Mouse (Mus musculus): ENCODE measurements at regions not wholly inside any gene's neighbourhood (a gene's known extent, or its start where the extent isn't known, plus 50 kb on each side); places are given as distances from the start of the nearest gene placed in this dataset.
"Not testable (repeated sequence)": the region's sequence is repeated elsewhere in the genome, so short reads cannot be mapped to it uniquely, and the experiment has no call there.

DNA sequence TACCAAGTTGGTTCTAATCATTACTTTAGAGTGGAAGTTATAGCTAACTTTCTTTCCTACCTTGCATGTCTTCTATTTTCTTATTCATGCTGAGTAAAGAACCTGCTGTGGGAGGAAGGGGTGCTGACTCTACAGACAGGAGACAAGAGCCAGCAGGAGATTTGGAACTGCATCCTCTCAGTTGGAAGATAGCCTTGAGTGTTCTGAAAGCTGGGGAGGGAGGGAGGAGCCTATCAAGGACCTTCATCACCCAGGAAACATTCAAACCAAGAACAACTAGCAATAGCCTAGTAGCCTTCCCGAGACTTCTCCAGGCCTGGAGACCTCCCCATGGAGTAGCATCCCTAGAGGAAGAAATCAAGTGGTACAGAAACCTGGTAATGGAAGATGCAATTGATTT is 146.1 kb upstream of the Zfp648 start:
- DNase-seq (ENCODE audit: low read depth), result no peak
- no peak for TF ChIP-seq CTCF (IDR thresholded peaks at IDR 0.05; ENCODE audit: borderline replicate concordance, extremely low read depth, insufficient read depth, insufficient read length)
- no peak for TF ChIP-seq POLR2A (IDR thresholded peaks at IDR 0.05; ENCODE audit: borderline replicate concordance, extremely low read depth, insufficient read depth, insufficient read length, poor library complexity, severe bottlenecking)

DNA sequence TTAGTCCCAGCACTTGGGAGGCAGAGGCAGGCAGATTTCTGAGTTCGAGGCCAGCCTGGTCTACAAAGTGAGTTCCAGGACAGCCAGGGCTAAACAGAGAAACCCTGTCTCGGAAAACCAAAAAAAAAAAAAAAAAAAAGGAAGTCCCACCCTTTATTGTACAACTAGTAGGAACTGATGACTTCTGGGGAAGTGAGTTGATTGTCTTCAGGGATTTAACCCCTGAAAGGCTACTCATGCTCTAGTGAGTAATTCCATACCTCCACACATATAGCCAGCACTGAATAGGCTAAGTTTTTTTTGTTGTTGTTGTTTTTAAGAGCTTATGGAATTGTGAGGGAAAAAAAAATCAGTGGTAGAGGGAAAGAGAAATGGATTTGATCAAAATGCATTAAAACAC is 139.6 kb upstream of the Zfp648 start:
- DNase-seq (ENCODE audit: low read depth), result not testable (repeated sequence)

DNA sequence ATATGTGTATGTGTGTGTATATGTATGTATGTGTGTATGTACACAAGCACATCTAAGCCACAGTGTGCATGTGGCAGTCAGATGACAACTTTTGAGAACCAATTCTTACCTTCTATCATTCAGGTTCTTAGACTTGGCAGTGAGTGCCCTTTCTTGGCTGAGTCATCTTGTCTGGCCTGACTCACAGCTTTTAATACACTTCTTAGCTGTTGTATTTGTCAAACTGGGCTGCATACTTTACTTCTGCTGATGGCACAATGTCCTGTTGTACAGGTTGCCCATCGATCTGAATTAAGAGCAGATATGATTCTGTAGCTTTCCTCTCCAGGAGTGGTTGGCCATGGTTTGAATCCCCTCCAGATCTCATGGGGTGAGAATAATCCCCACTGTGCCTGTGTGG is 139.1 kb upstream of the Zfp648 start:
- DNase-seq (ENCODE audit: low read depth), result no peak
- TF ChIP-seq POLR2A (IDR thresholded peaks at IDR 0.05; ENCODE audit: borderline replicate concordance, extremely low read depth, insufficient read depth, insufficient read length, poor library complexity, severe bottlenecking) (no peak), CTCF (IDR thresholded peaks at IDR 0.05; ENCODE audit: borderline replicate concordance, extremely low read depth, insufficient read depth, insufficient read length) (no peak)

DNA sequence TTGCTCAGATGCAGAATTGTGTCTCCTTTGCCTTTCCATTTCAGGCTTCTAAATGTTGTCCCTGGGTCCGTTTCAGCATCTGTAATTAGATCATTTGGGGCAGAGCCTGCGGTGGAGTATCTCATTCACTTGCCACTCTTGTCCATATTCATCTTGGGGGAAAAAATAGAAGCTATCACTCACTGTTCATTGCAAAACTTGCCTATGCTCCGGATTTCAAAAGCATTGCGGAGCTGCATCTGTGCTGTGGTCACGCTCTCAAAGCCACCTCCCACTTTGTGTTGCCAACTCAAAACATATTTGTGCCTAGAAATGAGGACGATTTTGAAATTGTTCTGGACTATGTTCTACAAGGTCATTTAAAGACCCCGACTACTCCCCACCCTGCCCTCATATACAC is 138.3 kb upstream of the Zfp648 start:
- DNase-seq (ENCODE audit: low read depth), result no peak

DNA sequence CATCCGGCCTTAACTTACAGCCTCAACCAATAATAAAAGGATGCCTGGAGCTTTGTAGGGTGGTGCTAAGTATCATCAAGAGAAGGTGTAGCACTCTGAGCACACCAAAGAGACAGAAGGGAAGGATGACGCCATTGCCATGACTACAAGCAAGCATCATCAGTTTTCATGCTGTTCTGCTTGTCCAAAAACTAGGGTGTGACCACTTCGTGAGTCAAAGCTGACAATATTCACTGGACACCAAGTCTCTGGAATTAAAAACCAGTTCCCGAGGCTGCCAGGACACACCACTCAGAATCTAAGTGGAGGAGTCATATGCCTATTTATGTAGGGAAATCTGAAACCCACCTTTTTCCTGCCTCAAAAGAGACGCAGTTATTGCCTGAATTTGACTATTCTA is 136.4 kb upstream of the Zfp648 start:
- no peak for DNase-seq (ENCODE audit: low read depth)
- TF ChIP-seq POLR2A (IDR thresholded peaks at IDR 0.05; ENCODE audit: borderline replicate concordance, extremely low read depth, insufficient read depth, insufficient read length, poor library complexity, severe bottlenecking) (no peak), CTCF (IDR thresholded peaks at IDR 0.05; ENCODE audit: borderline replicate concordance, extremely low read depth, insufficient read depth, insufficient read length) (no peak)

More for the DNA sequence above, 138.3 kb upstream of the Zfp648 start:
- TF ChIP-seq CTCF (IDR thresholded peaks at IDR 0.05; ENCODE audit: borderline replicate concordance, extremely low read depth, insufficient read depth, insufficient read length) (no peak), POLR2A (IDR thresholded peaks at IDR 0.05; ENCODE audit: borderline replicate concordance, extremely low read depth, insufficient read depth, insufficient read length, poor library complexity, severe bottlenecking) (no peak)

DNA sequence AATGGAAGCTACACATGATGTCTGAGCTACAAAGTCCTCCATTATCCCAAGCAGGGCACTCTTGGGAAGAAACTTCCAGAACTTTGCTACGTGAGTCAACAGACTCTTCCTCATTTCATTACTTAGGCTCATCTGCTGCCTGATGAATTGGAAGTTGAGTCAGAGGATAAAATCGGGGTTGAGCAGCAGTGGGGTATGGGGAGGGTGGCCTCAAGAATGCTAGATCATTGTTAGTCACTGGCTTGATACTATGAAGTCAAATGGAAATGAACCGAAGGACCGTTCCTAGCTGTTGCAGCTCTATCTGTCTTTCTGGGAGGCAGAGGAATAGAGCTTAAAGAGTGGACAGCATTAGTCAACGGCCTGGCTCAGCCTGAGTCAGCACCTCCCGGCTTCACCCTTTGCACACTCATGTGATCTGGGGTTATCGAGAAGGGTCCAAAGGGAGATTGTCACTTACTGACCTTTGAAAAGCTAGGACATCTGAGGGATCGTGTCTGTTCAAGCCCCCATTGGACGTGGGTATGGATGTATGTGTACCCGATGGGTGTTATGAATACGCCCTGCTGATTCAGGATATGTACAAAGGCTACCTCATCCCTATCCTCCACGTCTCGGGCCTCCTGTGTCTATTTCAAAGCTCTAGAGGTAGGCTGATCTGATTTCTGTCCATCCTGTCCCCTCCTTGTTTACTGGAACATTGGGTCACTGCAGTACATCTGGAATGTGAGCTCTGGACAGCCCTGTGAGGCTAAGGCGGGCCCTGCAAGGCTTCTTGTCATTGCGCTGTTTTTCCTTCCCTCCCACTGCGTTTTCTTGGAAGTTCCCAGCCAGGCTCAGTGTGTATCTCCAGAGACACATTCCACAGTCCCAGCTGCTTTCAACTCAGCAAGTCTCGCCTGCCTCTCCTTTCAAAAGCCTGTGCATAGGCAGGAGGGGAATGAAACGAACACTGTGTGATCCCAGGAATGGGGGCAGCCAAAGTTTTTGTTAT is 135.4 kb upstream of the Zfp648 start:
- TF ChIP-seq POLR2A (IDR thresholded peaks at IDR 0.05; ENCODE audit: borderline replicate concordance, extremely low read depth, insufficient read depth, insufficient read length, poor library complexity, severe bottlenecking), result no peak
- TF ChIP-seq CTCF (IDR thresholded peaks at IDR 0.05; ENCODE audit: borderline replicate concordance, extremely low read depth, insufficient read depth, insufficient read length), result no peak
- DNase-seq (ENCODE audit: low read depth), result peak; percentile 26

DNA sequence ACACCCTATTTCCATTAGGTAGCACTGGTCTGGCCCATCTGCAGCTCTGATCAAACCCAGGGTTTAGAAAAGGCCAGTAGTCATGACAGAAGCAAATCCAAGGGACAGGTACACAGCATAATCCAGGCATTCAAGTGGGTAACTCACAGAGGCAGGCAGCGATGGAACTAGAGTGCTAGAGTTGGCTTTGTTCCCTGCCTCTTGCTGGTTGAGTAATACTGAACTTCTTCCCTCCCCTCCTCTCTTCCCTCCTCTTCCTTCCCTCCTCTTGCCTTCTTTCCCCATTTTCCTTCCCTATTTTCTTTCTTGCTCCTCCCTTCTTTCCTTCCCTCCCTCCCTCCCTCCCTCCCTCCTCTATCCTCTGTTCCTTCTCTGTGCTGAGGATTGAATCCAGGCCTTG is 133.1 kb upstream of the Zfp648 start:
- TF ChIP-seq POLR2A (IDR thresholded peaks at IDR 0.05; ENCODE audit: borderline replicate concordance, extremely low read depth, insufficient read depth, insufficient read length, poor library complexity, severe bottlenecking) (no peak), CTCF (IDR thresholded peaks at IDR 0.05; ENCODE audit: borderline replicate concordance, extremely low read depth, insufficient read depth, insufficient read length) (no peak)
- DNase-seq (ENCODE audit: low read depth), result no peak

DNA sequence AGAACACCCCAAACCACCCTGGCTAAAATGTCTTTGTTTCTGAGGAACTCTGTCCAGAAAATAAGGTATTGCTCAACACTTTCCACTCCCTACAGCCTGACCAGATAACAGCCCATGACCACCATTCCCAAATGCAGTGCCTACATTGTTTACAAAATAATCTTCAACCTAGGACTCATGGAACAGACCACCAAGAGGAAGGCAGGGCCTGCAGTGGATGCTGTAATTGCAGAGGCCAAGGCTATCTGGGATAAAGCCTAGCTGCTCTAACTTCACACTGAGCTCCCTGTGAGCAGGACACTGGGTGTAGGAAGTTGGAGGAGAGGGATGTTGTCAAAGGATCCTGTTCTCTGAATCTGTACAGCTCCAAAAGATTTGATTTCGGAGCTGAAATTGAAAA is 126.7 kb upstream of the Zfp648 start:
- no peak for DNase-seq (ENCODE audit: low read depth)
- TF ChIP-seq CTCF (IDR thresholded peaks at IDR 0.05; ENCODE audit: borderline replicate concordance, extremely low read depth, insufficient read depth, insufficient read length) (no peak), POLR2A (IDR thresholded peaks at IDR 0.05; ENCODE audit: borderline replicate concordance, extremely low read depth, insufficient read depth, insufficient read length, poor library complexity, severe bottlenecking) (no peak)

DNA sequence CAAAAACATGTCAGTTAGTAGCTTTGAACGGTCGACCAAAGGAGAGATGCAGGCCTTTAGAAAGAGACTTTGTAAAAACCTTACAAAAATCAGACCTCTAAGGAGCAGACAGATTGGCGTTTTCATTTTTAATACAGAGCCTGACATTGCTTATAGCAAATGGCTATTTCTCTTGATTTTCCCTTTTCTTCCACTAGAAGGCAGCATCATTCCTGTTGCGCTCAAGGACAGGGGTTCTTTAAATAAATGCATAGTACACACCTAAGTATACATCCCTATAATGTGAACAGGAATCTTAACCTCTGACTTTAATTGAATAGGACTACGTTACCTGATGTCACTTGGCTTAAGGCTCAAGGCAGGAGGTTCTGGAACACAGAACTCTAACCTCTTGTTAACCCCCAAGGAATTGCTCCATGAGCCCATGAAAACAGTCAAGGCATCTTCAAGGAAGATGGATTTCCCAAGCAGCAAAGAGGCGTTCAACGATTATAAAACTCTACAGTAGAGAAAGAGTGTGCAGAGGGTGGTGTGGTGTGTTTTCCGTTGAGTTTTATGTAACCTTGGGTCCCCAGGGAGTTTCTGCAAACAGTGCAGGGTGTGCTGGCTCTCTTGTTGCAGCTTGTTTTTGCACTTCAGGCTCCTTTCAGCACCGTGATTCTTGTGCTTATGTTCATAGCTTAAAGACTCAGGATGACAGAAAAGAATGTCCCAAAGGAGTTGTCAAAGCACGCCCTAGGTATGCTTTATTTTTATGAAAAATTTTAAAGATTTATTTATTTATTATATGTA is 124.1 kb upstream of the Zfp648 start:
- DNase-seq (ENCODE audit: low read depth), result peak; percentile 30
- no peak for TF ChIP-seq POLR2A (IDR thresholded peaks at IDR 0.05; ENCODE audit: borderline replicate concordance, extremely low read depth, insufficient read depth, insufficient read length, poor library complexity, severe bottlenecking)
- no peak for TF ChIP-seq CTCF (IDR thresholded peaks at IDR 0.05; ENCODE audit: borderline replicate concordance, extremely low read depth, insufficient read depth, insufficient read length)

DNA sequence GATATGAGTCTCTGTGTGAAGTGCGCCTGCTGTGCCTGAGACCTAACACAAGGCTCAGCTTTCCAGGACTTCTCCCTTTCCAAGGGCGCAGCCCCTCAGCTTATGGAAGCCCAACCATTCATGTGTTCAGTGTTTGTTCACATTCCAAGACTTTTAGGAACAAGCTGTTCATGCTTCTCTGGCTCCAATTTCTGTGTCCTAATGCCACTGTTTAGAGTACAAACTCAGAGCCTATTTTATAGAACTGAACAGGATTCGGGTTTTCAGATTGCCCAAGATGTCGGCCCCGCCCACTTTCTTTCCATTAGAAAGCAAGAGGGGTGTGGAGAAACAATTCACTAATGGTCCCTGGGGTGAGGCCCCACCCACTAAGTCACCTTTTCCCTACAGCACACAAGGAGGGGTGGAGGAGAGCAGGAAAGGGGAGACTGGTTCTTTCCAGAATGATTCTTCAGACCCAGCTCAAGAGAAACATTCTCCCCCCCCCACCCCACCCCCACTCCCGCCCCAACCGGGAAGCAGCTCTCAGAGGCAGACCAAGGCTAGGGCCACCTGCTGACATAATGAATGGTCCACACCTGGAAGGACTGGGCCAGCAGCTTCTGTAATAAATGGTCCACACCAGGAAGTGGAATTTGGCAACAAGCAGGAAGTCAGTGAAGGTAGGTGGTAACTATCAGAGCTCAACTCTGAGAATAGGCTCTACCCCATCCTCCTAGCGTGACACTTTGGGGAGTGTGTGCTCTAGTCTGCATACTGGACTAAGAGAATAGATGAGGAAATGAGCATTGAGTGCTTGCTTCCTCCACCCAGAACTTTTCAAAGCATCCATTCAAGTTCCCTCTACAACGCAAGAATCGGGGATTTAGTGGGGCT is 120.2 kb upstream of the Zfp648 start:
- peak; percentile 16 for DNase-seq (ENCODE audit: low read depth)
- no peak for TF ChIP-seq CTCF (IDR thresholded peaks at IDR 0.05; ENCODE audit: borderline replicate concordance, extremely low read depth, insufficient read depth, insufficient read length)
- TF ChIP-seq POLR2A (IDR thresholded peaks at IDR 0.05; ENCODE audit: borderline replicate concordance, extremely low read depth, insufficient read depth, insufficient read length, poor library complexity, severe bottlenecking), result no peak

DNA sequence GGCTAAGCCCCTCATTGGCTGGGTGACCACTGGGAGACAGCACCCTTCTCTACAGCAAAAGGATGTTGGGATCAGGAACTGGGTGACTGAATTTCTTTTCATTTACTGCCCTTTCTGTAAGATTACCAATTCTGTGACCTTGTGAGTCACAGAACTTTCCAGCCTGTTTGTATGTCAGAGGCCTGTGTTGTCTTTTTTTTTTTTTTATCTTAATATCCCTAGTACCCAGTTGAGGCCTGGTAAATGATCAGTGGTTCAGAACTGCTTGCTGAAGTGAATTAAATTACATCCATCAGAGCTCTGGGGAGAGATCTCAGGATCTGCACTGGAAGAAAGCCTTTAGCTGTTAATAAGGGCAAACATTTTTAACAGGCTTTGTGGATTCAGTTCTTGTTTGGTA is 114.8 kb upstream of the Zfp648 start:
- TF ChIP-seq CTCF (IDR thresholded peaks at IDR 0.05; ENCODE audit: borderline replicate concordance, extremely low read depth, insufficient read depth, insufficient read length) (no peak), POLR2A (IDR thresholded peaks at IDR 0.05; ENCODE audit: borderline replicate concordance, extremely low read depth, insufficient read depth, insufficient read length, poor library complexity, severe bottlenecking) (no peak)
- DNase-seq (ENCODE audit: low read depth), result no peak
